Comparison of ENCODE assay signal across 17 mouse cellular contexts in the genomic region with DNA sequence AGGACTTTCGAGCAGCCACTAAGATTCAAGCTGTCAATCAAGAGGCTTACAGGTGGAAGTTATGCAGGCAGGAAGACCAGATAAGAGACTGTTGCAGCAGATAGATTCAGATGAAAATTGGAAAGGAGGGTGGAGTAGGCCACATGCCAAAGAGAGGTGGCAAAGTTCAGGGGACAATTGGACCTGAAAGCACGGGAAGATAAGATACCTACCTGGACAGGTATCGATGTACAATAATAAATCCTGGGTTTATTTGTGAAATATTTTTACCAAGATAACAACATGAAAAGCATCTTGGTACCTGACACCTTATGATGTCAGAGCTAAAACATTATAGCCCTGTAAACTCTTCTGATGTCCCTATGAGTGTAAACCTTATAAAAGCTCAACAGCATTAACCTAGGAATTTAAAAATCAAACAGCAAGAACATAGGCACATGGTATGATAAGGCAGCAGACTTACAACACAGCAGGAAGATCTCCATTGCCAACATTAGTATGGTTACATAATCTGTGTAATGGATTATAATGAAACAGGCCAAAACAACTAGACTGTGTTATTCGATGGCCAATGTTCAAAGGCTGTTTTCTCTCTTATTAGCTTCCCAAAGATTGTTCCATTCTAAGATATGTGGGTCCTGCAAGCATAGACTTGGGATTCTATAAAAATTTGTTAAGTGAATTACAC. TPM values are rescaled to one million over a fixed set of nuclear protein-coding genes. Genes with fewer than 3 reads are reported as not detected.
DNase-seq lines count a peak whose midpoint lies in the region; ATAC-seq lines count a peak whose summit lies in the region.
"Had no signal": no experiment of that assay in that cellular context is flagged by ENCODE, and none has a peak within 500 bp of the region (broad histone marks: within the 10 kb centered on the region; RNA-seq: fewer than 3 reads in every experiment).

No protein-coding gene starts in this region.

- H3K27ac ChIP-seq in hindbrain, embryonic 11.5 days (ENCODE audit: low read depth, low read length), result no peak overlapping the region
- H3K27ac ChIP-seq in midbrain, embryonic 11.5 days (ENCODE audit: low read depth, low read length), result no peak overlapping the region
- H3K27ac ChIP-seq: embryonic facial prominence, embryonic 13.5 days; forebrain, embryonic 12.5 days; heart, embryonic 13.5 days; hindbrain, embryonic 12.5 days had no signal

- no peaks in the 10 kb centered on the region for H3K36me3 ChIP-seq in hindbrain, embryonic 11.5 days (ENCODE audit: control insufficient read depth, insufficient read depth, low read length)
- no peaks in the 10 kb centered on the region for H3K36me3 ChIP-seq in midbrain, embryonic 11.5 days (ENCODE audit: control insufficient read depth, insufficient read depth, low read length)
- H3K36me3 ChIP-seq: embryonic facial prominence, embryonic 13.5 days; forebrain, embryonic 12.5 days; heart, embryonic 13.5 days; hindbrain, embryonic 12.5 days had no signal

- H3K9me3 ChIP-seq in hindbrain, embryonic 11.5 days (ENCODE audit: control insufficient read depth, low read length), result no peaks in the 10 kb centered on the region
- no peaks in the 10 kb centered on the region for H3K9me3 ChIP-seq in midbrain, embryonic 11.5 days (ENCODE audit: control insufficient read depth, low read length)
- H3K9me3 ChIP-seq: embryonic facial prominence, embryonic 13.5 days; hindbrain, embryonic 12.5 days had no signal

- no peak overlapping the region for H3K4me3 ChIP-seq in hindbrain, embryonic 11.5 days (ENCODE audit: low read depth, low read length)
- H3K4me3 ChIP-seq in midbrain, embryonic 11.5 days (ENCODE audit: low read depth, low read length), result no peak overlapping the region
- H3K4me3 ChIP-seq: embryonic facial prominence, embryonic 13.5 days; forebrain, embryonic 12.5 days; heart, embryonic 13.5 days; hindbrain, embryonic 12.5 days had no signal

- 93% methylated on average over 4 of the region's 4 CpGs for WGBS in hindbrain, embryonic 11.5 days
- WGBS in midbrain, embryonic 11.5 days, result 94% methylated on average over 4 of the region's 4 CpGs

- H3K4me1 ChIP-seq in hindbrain, embryonic 11.5 days (replicated peaks; ENCODE audit: control insufficient read depth, insufficient read depth, low read length), result no peaks in the 10 kb centered on the region
- H3K4me1 ChIP-seq in midbrain, embryonic 11.5 days (ENCODE audit: control insufficient read depth, insufficient read depth, low read length), result no peaks in the 10 kb centered on the region
- H3K4me1 ChIP-seq: embryonic facial prominence, embryonic 13.5 days; forebrain, embryonic 12.5 days; hindbrain, embryonic 12.5 days had no signal

- DNase-seq in cerebellum, adult 11-12 months, result peak; percentile 60
- DNase-seq in cerebellum, adult 11 months, result no peak
- DNase-seq in kidney, adult 9 months, result peak; percentile 58
- DNase-seq in kidney, postnatal 14 days, result no peak
- peak; percentile 92 for DNase-seq in cerebellum, adult 9-10 months
- DNase-seq in hindbrain, embryonic 11.5 days (ENCODE audit: low spot score), result no peak
- no peak for DNase-seq in midbrain, embryonic 11.5 days (ENCODE audit: low spot score, missing footprints)
- DNase-seq: adrenal gland, postnatal 14 days; gastrocnemius, postnatal 14 days; heart, postnatal 36 days had no signal

- H3K4me2 ChIP-seq in hindbrain, embryonic 11.5 days (replicated peaks; ENCODE audit: low read depth, low read length), result no peak overlapping the region
- H3K4me2 ChIP-seq in midbrain, embryonic 11.5 days, result no peak overlapping the region
- H3K4me2 ChIP-seq: embryonic facial prominence, embryonic 13.5 days; forebrain, embryonic 12.5 days; heart, embryonic 13.5 days; hindbrain, embryonic 12.5 days had no signal

- no peaks in the 10 kb centered on the region for H3K27me3 ChIP-seq in hindbrain, embryonic 11.5 days (ENCODE audit: control insufficient read depth, insufficient read depth, low read length)
- no peaks in the 10 kb centered on the region for H3K27me3 ChIP-seq in midbrain, embryonic 11.5 days (ENCODE audit: control insufficient read depth, insufficient read depth, low read length)
- H3K27me3 ChIP-seq: embryonic facial prominence, embryonic 13.5 days; forebrain, embryonic 12.5 days; heart, embryonic 13.5 days; hindbrain, embryonic 12.5 days had no signal

- no peak for ATAC-seq in hindbrain, embryonic 11.5 days (ENCODE audit: low FRiP score)
- no peak for ATAC-seq in midbrain, embryonic 11.5 days (ENCODE audit: low FRiP score)
- ATAC-seq: forebrain, embryonic 16.5 days; hindbrain, embryonic 16.5 days; inflammation-experienced regulatory T-cells, adult 6 months had no signal

- H3K9ac ChIP-seq in hindbrain, embryonic 11.5 days (ENCODE audit: low read depth, low read length), result no peak overlapping the region
- no peak overlapping the region for H3K9ac ChIP-seq in midbrain, embryonic 11.5 days (ENCODE audit: low read length)
- H3K9ac ChIP-seq: embryonic facial prominence, embryonic 13.5 days; forebrain, embryonic 12.5 days; heart, embryonic 13.5 days; hindbrain, embryonic 12.5 days had no signal

RNA-seq across cellular contexts. Expression of gene Gnai1, which starts 16.6 kb away (rescaled TPM):
- polyA plus RNA-seq in hindbrain, embryonic 11.5 days (2014; fragmentation: Nextera tagmentation; extraction: Ambion mirVana), result 25.8 and 27.6 TPM in 2 replicates
- 29.3 and 30.6 TPM in 2 replicates for polyA plus RNA-seq in midbrain, embryonic 11.5 days (2014; fragmentation: Nextera tagmentation; extraction: Ambion mirVana)
- polyA plus RNA-seq: inflammation-experienced regulatory T-cells, adult 6 months had no signal

Comparison
In these comparisons a context has a peak if more than half of its experiments do, and no peak if none do; other contexts are left out.
1. DNase-seq: peak in cerebellum, adult 11-12 months (single experiment), kidney, adult 9 months (single experiment) and cerebellum, adult 9-10 months (single experiment); none in cerebellum, adult 11 months (single experiment), kidney, postnatal 14 days (single experiment), hindbrain, embryonic 11.5 days (single experiment) and midbrain, embryonic 11.5 days (single experiment).